Mouse (Mus musculus): ENCODE measurements around the gene Trpc4ap.

DNA sequence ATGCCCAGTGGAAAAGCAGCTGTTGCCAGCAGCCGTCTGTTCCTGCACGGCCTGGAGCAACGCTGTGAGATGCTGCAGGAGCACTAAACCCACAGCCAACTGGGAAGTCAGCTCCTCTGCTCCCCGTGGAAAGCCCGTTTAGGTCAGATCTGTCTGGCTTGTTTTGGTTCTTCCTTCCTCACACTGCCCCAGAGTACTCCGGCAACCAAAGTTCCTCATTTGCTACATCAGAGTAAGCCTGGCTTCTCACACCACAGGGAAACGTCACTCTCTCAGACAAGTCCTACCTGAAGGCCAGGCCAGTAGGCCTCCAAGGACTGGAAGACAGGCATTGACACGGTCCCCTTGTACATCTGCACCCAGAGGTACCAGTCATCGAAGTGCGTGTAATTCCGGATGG, 18.4 kb upstream of the Trpc4ap start:
- TF ChIP-seq POLR2A (IDR thresholded peaks at IDR 0.05; ENCODE audit: insufficient read depth, low read depth, low read length) (no peak), CTCF (IDR thresholded peaks at IDR 0.05; ENCODE audit: insufficient read depth, low read depth, low read length) (no peak)
